23 mouse cellular contexts compared by ENCODE assay signal in genomic region chr15:88889032-88889431, GRCm38 (mm10).
"Had no signal": no experiment of that assay in that cellular context is flagged by ENCODE, and none has a peak within 500 bp of the region (broad histone marks: within the 10 kb centered on the region; RNA-seq: fewer than 3 reads in every experiment).

No protein-coding gene starts in this region.

- H3K4me2 ChIP-seq: kidney, embryonic 15.5 days; limb, embryonic 13.5 days; liver, embryonic 11.5 days; liver, embryonic 15.5 days; midbrain, embryonic 13.5 days; neural tube, embryonic 13.5 days; stomach, embryonic 15.5 days had no signal

- DNase-seq: kidney, adult 2 months; kidney, postnatal 14 days; left cerebral cortex, postnatal 4 days; lung, adult 2 months; retina, postnatal 1 day; right cerebral cortex, postnatal 25 days; spleen, adult 18-20 months; thymus, adult 2 months; thymus, postnatal 14 days; thymus, postnatal 4 days had no signal

- ATAC-seq: intestine, postnatal 0 days; lung, postnatal 0 days; midbrain, embryonic 13.5 days; midbrain, embryonic 16.5 days had no signal

- H3K9me3 ChIP-seq: kidney, embryonic 15.5 days; limb, embryonic 13.5 days; liver, embryonic 15.5 days; megakaryocyte, embryonic 14.5 days; midbrain, embryonic 10.5 days; midbrain, embryonic 13.5 days; neural tube, embryonic 13.5 days; stomach, embryonic 15.5 days had no signal

- H3K27me3 ChIP-seq: stomach, embryonic 15.5 days had no signal

- H3K27ac ChIP-seq: kidney, embryonic 15.5 days; liver, embryonic 15.5 days; midbrain, embryonic 10.5 days; midbrain, embryonic 13.5 days; neural tube, embryonic 13.5 days; stomach, embryonic 15.5 days had no signal

- H3K9ac ChIP-seq: kidney, embryonic 15.5 days; limb, embryonic 13.5 days; liver, embryonic 15.5 days; midbrain, embryonic 13.5 days; neural tube, embryonic 13.5 days; stomach, embryonic 15.5 days had no signal

- H3K4me3 ChIP-seq: kidney, embryonic 15.5 days; limb, embryonic 13.5 days; liver, embryonic 15.5 days; megakaryocyte, embryonic 14.5 days; midbrain, embryonic 10.5 days; midbrain, embryonic 13.5 days; myocyte; neural tube, embryonic 13.5 days; stomach, embryonic 15.5 days had no signal

- H3K36me3 ChIP-seq: kidney, embryonic 15.5 days; limb, embryonic 13.5 days; liver, embryonic 15.5 days; midbrain, embryonic 10.5 days; midbrain, embryonic 13.5 days; neural tube, embryonic 13.5 days; stomach, embryonic 15.5 days had no signal
